Mouse (Mus musculus): ENCODE results near the gene Rex1bd. TPM values are rescaled to one million over a fixed set of nuclear protein-coding genes. Genes with fewer than 3 reads are reported as not detected.

The Rex1bd gene
- polyA plus RNA-seq, 1 experiment from 2014 or later = 172 TPM

GRCm38 (mm10) chr8:70501820-70502529 is 4.6 kb downstream of the Rex1bd start:
- Histone ChIP-seq H3K9ac (replicated peaks; ENCODE audit: low read depth, low read length) (no peak overlapping the region), H3K4me2 (ENCODE audit: low read depth, low read length) (no peak overlapping the region), H3K27ac (ENCODE audit: low read depth, low read length) (no peak overlapping the region), H3K27me3 (ENCODE audit: control insufficient read depth, insufficient read depth, low read length) (peaks cover 45% of the 10 kb centered on the region), H3K36me3 (ENCODE audit: control insufficient read depth, insufficient read depth, low read length) (no peaks in the 10 kb centered on the region), H3K4me3 (ENCODE audit: low read depth, low read length) (no peak overlapping the region), H3K9me3 (ENCODE audit: control insufficient read depth, low read length) (no peaks in the 10 kb centered on the region), H3K4me1 (ENCODE audit: control insufficient read depth, insufficient read depth, low read length) (peaks cover 13% of the 10 kb centered on the region)
- no peak for ATAC-seq (ENCODE audit: low read depth)
- WGBS = 14% methylated on average over 23 of the region's 23 CpGs

DNA sequence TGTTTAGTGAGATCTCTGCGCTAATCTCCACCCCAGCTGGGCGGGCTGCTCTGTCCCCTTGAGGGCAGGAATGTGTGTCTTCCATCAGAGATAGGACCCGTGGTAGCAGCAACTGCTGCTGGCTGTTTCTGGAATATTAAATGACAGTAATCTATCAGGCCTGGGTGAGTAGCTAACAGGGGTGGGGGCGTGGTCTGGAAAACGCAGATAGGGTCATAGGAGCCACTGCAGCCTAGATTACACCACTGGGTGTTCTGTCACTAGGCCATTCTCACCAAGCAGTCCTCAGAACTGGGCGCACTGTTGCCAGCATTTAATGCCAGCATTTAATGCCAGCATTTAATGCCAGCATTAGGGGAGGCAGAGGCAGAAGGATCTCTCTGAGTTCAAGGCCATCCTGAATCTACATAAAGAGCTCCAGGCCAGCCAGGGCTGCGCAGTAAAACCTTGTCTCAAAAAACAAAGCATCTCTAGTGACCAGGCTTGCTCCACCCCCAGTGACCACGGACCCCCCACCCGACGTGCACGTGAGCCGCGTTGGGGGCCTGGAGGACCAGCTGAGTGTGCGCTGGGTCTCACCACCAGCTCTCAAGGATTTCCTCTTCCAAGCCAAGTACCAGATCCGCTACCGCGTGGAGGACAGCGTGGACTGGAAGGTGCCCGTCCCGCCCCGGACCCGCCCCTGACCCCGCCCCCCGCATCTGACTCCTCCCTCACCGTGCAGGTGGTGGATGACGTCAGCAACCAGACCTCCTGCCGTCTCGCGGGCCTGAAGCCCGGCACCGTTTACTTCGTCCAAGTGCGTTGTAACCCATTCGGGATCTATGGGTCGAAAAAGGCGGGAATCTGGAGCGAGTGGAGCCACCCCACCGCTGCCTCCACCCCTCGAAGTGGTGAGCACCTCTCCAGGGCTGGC is 5.9 kb downstream of the Rex1bd start:
- Histone ChIP-seq H3K9ac (replicated peaks; ENCODE audit: low read depth, low read length) (no peak overlapping the region), H3K27ac (ENCODE audit: low read depth, low read length) (no peak overlapping the region), H3K36me3 (ENCODE audit: control insufficient read depth, insufficient read depth, low read length) (no peaks in the 10 kb centered on the region), H3K9me3 (ENCODE audit: control insufficient read depth, low read length) (no peaks in the 10 kb centered on the region), H3K27me3 (ENCODE audit: control insufficient read depth, insufficient read depth, low read length) (peaks cover 57% of the 10 kb centered on the region), H3K4me2 (ENCODE audit: low read depth, low read length) (no peak overlapping the region), H3K4me3 (ENCODE audit: low read depth, low read length) (0 out of 2 replicates have a peak overlapping the region, but pooled peaks have one; percentile 7), H3K4me1 (ENCODE audit: control insufficient read depth, insufficient read depth, low read length) (peaks cover 9% of the 10 kb centered on the region)
- ATAC-seq (ENCODE audit: low read depth) = no peak
- WGBS = 6% methylated on average over 39 of the region's 39 CpGs

- no peak overlapping the region for H3K9ac ChIP-seq (replicated peaks; ENCODE audit: low read depth, low read length)
- no peak overlapping the region for H3K27ac ChIP-seq (ENCODE audit: low read depth, low read length)
- no peaks in the 10 kb centered on the region for H3K36me3 ChIP-seq (ENCODE audit: control insufficient read depth, insufficient read depth, low read length)
- H3K9me3 ChIP-seq (ENCODE audit: control insufficient read depth, low read length) = no peaks in the 10 kb centered on the region
- 6% methylated on average over 9 of the region's 12 CpGs for WGBS
- H3K27me3 ChIP-seq (ENCODE audit: control insufficient read depth, insufficient read depth, low read length) = peaks cover 83% of the 10 kb centered on the region
- ATAC-seq (ENCODE audit: low read depth) = no peak
- H3K4me1 ChIP-seq (ENCODE audit: control insufficient read depth, insufficient read depth, low read length) = peaks cover 18% of the 10 kb centered on the region
- H3K4me3 ChIP-seq (ENCODE audit: low read depth, low read length) = no peak overlapping the region
- H3K4me2 ChIP-seq (ENCODE audit: low read depth, low read length) = peak overlapping the region; percentile 1; the same call in 1 of the 2 replicates
Measured at GRCm38 (mm10) chr8:70495771-70496062, 10.8 kb downstream of the Rex1bd start.

- H3K9me3 ChIP-seq (ENCODE audit: control insufficient read depth, low read length) = no peaks in the 10 kb centered on the region
- no peak overlapping the region for H3K9ac ChIP-seq (replicated peaks; ENCODE audit: low read depth, low read length)
- H3K27me3 ChIP-seq (ENCODE audit: control insufficient read depth, insufficient read depth, low read length) = peaks cover 84% of the 10 kb centered on the region
- ATAC-seq (ENCODE audit: low read depth) = no peak
- H3K4me2 ChIP-seq (ENCODE audit: low read depth, low read length) = peak overlapping the region; percentile 1; the same call in 1 of the 2 replicates
- H3K27ac ChIP-seq (ENCODE audit: low read depth, low read length) = no peak overlapping the region
- no peak overlapping the region for H3K4me3 ChIP-seq (ENCODE audit: low read depth, low read length)
- 3% methylated on average over 21 of the region's 21 CpGs for WGBS
- peaks cover 18% of the 10 kb centered on the region for H3K4me1 ChIP-seq (ENCODE audit: control insufficient read depth, insufficient read depth, low read length)
- no peaks in the 10 kb centered on the region for H3K36me3 ChIP-seq (ENCODE audit: control insufficient read depth, insufficient read depth, low read length)
Measured at GRCm38 (mm10) chr8:70495001-70495770, 11.4 kb downstream of the Rex1bd start.

DNA sequence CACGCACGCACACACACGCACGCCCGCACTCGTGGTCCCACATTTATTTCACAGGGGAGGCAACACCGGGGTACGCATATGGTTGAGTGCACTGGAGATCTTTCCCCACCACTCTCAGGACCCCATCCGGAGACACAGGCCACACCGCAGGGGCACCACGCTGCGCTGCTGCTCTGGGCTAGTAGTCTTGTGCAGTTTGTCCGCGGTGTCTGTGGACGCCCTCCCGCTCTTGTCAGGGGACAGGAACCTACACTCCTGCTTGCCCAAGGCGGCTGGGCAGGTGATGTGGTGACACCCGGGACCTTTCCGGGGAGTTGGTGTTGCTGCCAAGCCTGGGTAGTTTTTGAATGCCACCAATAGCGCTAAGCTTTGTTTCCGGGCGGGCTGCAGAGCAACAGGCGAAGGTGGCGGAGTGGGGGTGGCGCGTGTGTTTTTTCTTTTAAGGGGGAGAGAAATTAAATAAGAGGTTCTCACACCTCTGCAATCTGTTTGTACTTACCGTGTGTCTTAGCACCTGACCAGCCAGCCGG is 12.1 kb downstream of the Rex1bd start:
- H3K4me3 ChIP-seq (ENCODE audit: low read depth, low read length) = 0 out of 2 replicates have a peak overlapping the region, but pooled peaks have one; percentile 10
- H3K36me3 ChIP-seq (ENCODE audit: control insufficient read depth, insufficient read depth, low read length) = no peaks in the 10 kb centered on the region

GRCm38 (mm10) chr8:70493692-70494415 is 12.7 kb downstream of the Rex1bd start:
- WGBS = 1% methylated on average over 47 of the region's 47 CpGs
- no peaks in the 10 kb centered on the region for H3K36me3 ChIP-seq (ENCODE audit: control insufficient read depth, insufficient read depth, low read length)
- H3K9me3 ChIP-seq (ENCODE audit: control insufficient read depth, low read length) = no peaks in the 10 kb centered on the region
- no peak overlapping the region for H3K27ac ChIP-seq (ENCODE audit: low read depth, low read length)
- H3K4me3 ChIP-seq (ENCODE audit: low read depth, low read length) = peak overlapping the region; percentile 29; the same call in 1 of the 2 replicates
- ATAC-seq (ENCODE audit: low read depth) = no peak
- 0 out of 2 replicates have a peak overlapping the region, but pooled peaks have one; percentile 22 for H3K9ac ChIP-seq (replicated peaks; ENCODE audit: low read depth, low read length)
- H3K4me2 ChIP-seq (ENCODE audit: low read depth, low read length) = peak overlapping the region; percentile 50
- peaks cover 88% of the 10 kb centered on the region for H3K27me3 ChIP-seq (ENCODE audit: control insufficient read depth, insufficient read depth, low read length)
- peaks cover 20% of the 10 kb centered on the region for H3K4me1 ChIP-seq (ENCODE audit: control insufficient read depth, insufficient read depth, low read length)

More for the DNA sequence above, 12.1 kb downstream of the Rex1bd start:
- Histone ChIP-seq H3K9me3 (ENCODE audit: control insufficient read depth, low read length) (no peaks in the 10 kb centered on the region), H3K4me2 (ENCODE audit: low read depth, low read length) (peak overlapping the region; percentile 50; the same call in 1 of the 2 replicates), H3K4me1 (ENCODE audit: control insufficient read depth, insufficient read depth, low read length) (peaks cover 19% of the 10 kb centered on the region), H3K9ac (replicated peaks; ENCODE audit: low read depth, low read length) (no peak overlapping the region), H3K27ac (ENCODE audit: low read depth, low read length) (no peak overlapping the region), H3K27me3 (ENCODE audit: control insufficient read depth, insufficient read depth, low read length) (peaks cover 84% of the 10 kb centered on the region)
- ATAC-seq (ENCODE audit: low read depth) = no peak
- 3% methylated on average over 28 of the region's 28 CpGs for WGBS

- H3K4me2 ChIP-seq (ENCODE audit: low read depth, low read length) = peak within 1 kb of the TSS; percentile 50
- no peaks in the 10 kb centered on the region for H3K36me3 ChIP-seq (ENCODE audit: control insufficient read depth, insufficient read depth, low read length)
- H3K9ac ChIP-seq (replicated peaks; ENCODE audit: low read depth, low read length) = 0 out of 2 replicates have a peak within 1 kb of the TSS, but pooled peaks have one; percentile 25
- H3K4me3 ChIP-seq (ENCODE audit: low read depth, low read length) = peak within 1 kb of the TSS; percentile 29; the same call in 1 of the 2 replicates
- no peak within 1 kb of the TSS for H3K27ac ChIP-seq (ENCODE audit: low read depth, low read length)
- H3K9me3 ChIP-seq (ENCODE audit: control insufficient read depth, low read length) = no peaks in the 10 kb centered on the region
- under 1% methylated on average over 78 of the region's 93 CpGs for WGBS
- peaks cover 26% of the 10 kb centered on the region for H3K4me1 ChIP-seq (ENCODE audit: control insufficient read depth, insufficient read depth, low read length)
- peaks cover 88% of the 10 kb centered on the region for H3K27me3 ChIP-seq (ENCODE audit: control insufficient read depth, insufficient read depth, low read length)
- no peak; the same call in 1 of the 2 replicates for ATAC-seq (ENCODE audit: low read depth)
Measured at GRCm38 (mm10) chr8:70492664-70493640, 13.6 kb downstream of the Rex1bd start, which contains the start of gene Crlf1. Gene Crlf1 (plus strand): TSS chr8:70493158.
